Mouse (Mus musculus): ENCODE data around the gene Pold2. TPM values are rescaled to one million over a fixed set of nuclear protein-coding genes. Genes with fewer than 3 reads are reported as not detected.

Gene Pold2
- polyA plus RNA-seq, 1 experiment from 2014 or later, result 155 TPM

Other genes with a start within 250 kb of the Pold2 start
- gene Mrps24, start 162.6 kb downstream of the Pold2 start, polyA plus RNA-seq (2015; fragmentation: Nextera tagmentation; extraction: Ambion mirVana), result 197 and 212 TPM in 2 replicates
- gene Urgcp, start 115.9 kb downstream of the Pold2 start, polyA plus RNA-seq (2015; fragmentation: Nextera tagmentation; extraction: Ambion mirVana), result 25.9 and 27.8 TPM in 2 replicates
- 123 and 132 TPM in 2 replicates for gene Dbnl, start 89.8 kb downstream of the Pold2 start, polyA plus RNA-seq (2015; fragmentation: Nextera tagmentation; extraction: Ambion mirVana)
- gene Pgam2, start 74.6 kb downstream of the Pold2 start, polyA plus RNA-seq (2015; fragmentation: Nextera tagmentation; extraction: Ambion mirVana), result 33.0 and 42.8 TPM in 2 replicates
- gene Polm, start 40.3 kb downstream of the Pold2 start, polyA plus RNA-seq (2015; fragmentation: Nextera tagmentation; extraction: Ambion mirVana), result 9.8 and 11.4 TPM in 2 replicates
- 59.6 and 61.1 TPM in 2 replicates for gene Aebp1, start 16.3 kb downstream of the Pold2 start, polyA plus RNA-seq (2015; fragmentation: Nextera tagmentation; extraction: Ambion mirVana)
- gene Myl7, start 20.5 kb upstream of the Pold2 start, polyA plus RNA-seq (2015; fragmentation: Nextera tagmentation; extraction: Ambion mirVana), result 5.1 and 9.1 TPM in 2 replicates
- 1.7 and 2.0 TPM in 2 replicates for gene Gck, start 71.8 kb upstream of the Pold2 start, polyA plus RNA-seq (2015; fragmentation: Nextera tagmentation; extraction: Ambion mirVana)
- gene Ykt6, start 77.4 kb upstream of the Pold2 start, polyA plus RNA-seq (2015; fragmentation: Nextera tagmentation; extraction: Ambion mirVana), result 56.1 and 61.8 TPM in 2 replicates
- 3.4 and 4.1 TPM in 2 replicates for gene Camk2b, start 188.1 kb upstream of the Pold2 start, polyA plus RNA-seq (2015; fragmentation: Nextera tagmentation; extraction: Ambion mirVana)

Measured in kidney, embryonic 16.5 days (tissue).